Mouse (Mus musculus) forebrain, embryonic 10.5 days (tissue): Measurements from ENCODE around the gene Kcnc3. TPM values are rescaled to one million over a fixed set of nuclear protein-coding genes. Genes with fewer than 3 reads are reported as not detected.

Experiments
- DNase-seq: peaks from one replicate; pipeline ENCODE4 v3.0.0-alpha.2; 2017; ENCODE audit warnings: low spot score; ENCODE audit errors: extremely low spot score
- H3K27ac ChIP-seq: fragments of 300-500 bp; sonication (generic); 2 replicates; pipeline ENCODE4 v1.5.1; 2016; ENCODE audit warnings: mild to moderate bottlenecking
- H3K27me3 ChIP-seq: fragments of 300-500 bp; sonication (generic); 2 replicates; pipeline ENCODE4 v1.6.1; 2016; ENCODE audit warnings: mild to moderate bottlenecking; ENCODE audit not compliant: poor library complexity, severe bottlenecking
- H3K36me3 ChIP-seq: fragments of 300-500 bp; sonication (generic); replicated peaks from 2 replicates; pipeline ENCODE4 v1.6.1; 2016; ENCODE audit warnings: mild to moderate bottlenecking, moderate library complexity
- H3K4me1 ChIP-seq: fragments of 300-500 bp; sonication (generic); 2 replicates; pipeline ENCODE4 v1.6.1; 2016
- H3K4me3 ChIP-seq: fragments of 300-500 bp; sonication (generic); 2 replicates; pipeline ENCODE4 v1.5.1; 2016; ENCODE audit warnings: mild to moderate bottlenecking, moderate library complexity
- H3K9me3 ChIP-seq: fragments of 300-500 bp; sonication (generic); 2 replicates; pipeline ENCODE4 v1.6.1; 2016; ENCODE audit warnings: mild to moderate bottlenecking, moderate library complexity
- WGBS: fragments of 180-500 bp; shearing (Covaris S2); methylation state at CpG from one replicate; pipeline ENCODE4 v1.1.7; 2016; 5-methylcytosine and 5-hydroxymethylcytosine counted together
- polyA plus RNA-seq: library from polyadenylated mRNA; unstranded; fragments of >200 nt; fragmentation: Nextera tagmentation; extraction: Ambion mirVana; gene quantifications from 2 replicates; pipeline ENCODE4 v1.2.1, GENCODE M21; 2016

The Kcnc3 gene
- polyA plus RNA-seq, 1 experiment from 2014 or later: 0.84 TPM

- under 1% methylated on average over 13 of the region's 13 CpGs for WGBS
- peak; percentile 40 for DNase-seq
- Histone ChIP-seq H3K27me3 (peaks cover 88% of the 10 kb centered on the region), H3K9me3 (no peaks in the 10 kb centered on the region), H3K4me1 (peaks cover 82% of the 10 kb centered on the region), H3K27ac (peak overlapping the region; percentile 77), H3K4me3 (peak overlapping the region; percentile 74), H3K36me3 (no peaks in the 10 kb centered on the region)
Measured at GRCm38 (mm10) chr7:44589946-44590345, 518 bp upstream of the Kcnc3 start.

- Histone ChIP-seq H3K4me3 (peak overlapping the region; percentile 74), H3K9me3 (no peaks in the 10 kb centered on the region), H3K36me3 (peaks cover 11% of the 10 kb centered on the region), H3K4me1 (peaks cover 79% of the 10 kb centered on the region), H3K27ac (peak overlapping the region; percentile 77), H3K27me3 (peaks cover 73% of the 10 kb centered on the region)
- under 1% methylated on average over 55 of the region's 60 CpGs for WGBS
- DNase-seq: peak; percentile 39
Measured at GRCm38 (mm10) chr7:44591348-44592116, 1.1 kb downstream of the Kcnc3 start.

GRCm38 (mm10) chr7:44593051-44593450 is 2.6 kb downstream of the Kcnc3 start:
- peaks cover 57% of the 10 kb centered on the region for H3K27me3 ChIP-seq
- H3K4me1 ChIP-seq: peaks cover 70% of the 10 kb centered on the region
- no peak overlapping the region for H3K27ac ChIP-seq
- peaks cover 11% of the 10 kb centered on the region for H3K36me3 ChIP-seq
- no peak for DNase-seq
- peak overlapping the region; percentile 74 for H3K4me3 ChIP-seq
- 4% methylated on average over 15 of the region's 15 CpGs for WGBS
- H3K9me3 ChIP-seq: no peaks in the 10 kb centered on the region

- under 1% methylated on average over 22 of the region's 22 CpGs for WGBS
- H3K27me3 ChIP-seq: peaks cover 50% of the 10 kb centered on the region
Measured at GRCm38 (mm10) chr7:44593775-44594174, 3.3 kb downstream of the Kcnc3 start.

GRCm38 (mm10) chr7:44594291-44594690 is 3.8 kb downstream of the Kcnc3 start:
- H3K27me3 ChIP-seq: peaks cover 45% of the 10 kb centered on the region
- no peak for DNase-seq
- no peaks in the 10 kb centered on the region for H3K9me3 ChIP-seq
- 67% methylated on average over 6 of the region's 6 CpGs for WGBS
- H3K4me1 ChIP-seq: peaks cover 58% of the 10 kb centered on the region
- H3K27ac ChIP-seq: no peak overlapping the region
- H3K4me3 ChIP-seq: peak overlapping the region; percentile 74; the same call in 1 of the 2 replicates
- H3K36me3 ChIP-seq: peaks cover 11% of the 10 kb centered on the region

More at GRCm38 (mm10) chr7:44593775-44594174, 3.3 kb downstream of the Kcnc3 start:
- Histone ChIP-seq H3K4me1 (peaks cover 63% of the 10 kb centered on the region), H3K9me3 (no peaks in the 10 kb centered on the region), H3K27ac (0 out of 2 replicates have a peak overlapping the region, but pooled peaks have one; percentile 11), H3K4me3 (peak overlapping the region; percentile 74), H3K36me3 (peaks cover 11% of the 10 kb centered on the region)
- peak; percentile 93 for DNase-seq

- Histone ChIP-seq H3K9me3 (no peaks in the 10 kb centered on the region), H3K36me3 (peaks cover 11% of the 10 kb centered on the region), H3K4me3 (no peak overlapping the region), H3K27ac (no peak overlapping the region), H3K4me1 (peaks cover 49% of the 10 kb centered on the region), H3K27me3 (peaks cover 41% of the 10 kb centered on the region)
- DNase-seq: no peak
- WGBS: 92% methylated on average over 20 of the region's 20 CpGs
Measured at GRCm38 (mm10) chr7:44595131-44595561, 4.7 kb downstream of the Kcnc3 start.

- H3K4me3 ChIP-seq: no peak overlapping the region
- H3K36me3 ChIP-seq: peaks cover 11% of the 10 kb centered on the region
- no peak for DNase-seq
- 93% methylated on average over 6 of the region's 6 CpGs for WGBS
- no peaks in the 10 kb centered on the region for H3K9me3 ChIP-seq
- H3K27ac ChIP-seq: no peak overlapping the region
- peaks cover 44% of the 10 kb centered on the region for H3K4me1 ChIP-seq
- peaks cover 42% of the 10 kb centered on the region for H3K27me3 ChIP-seq
Measured at GRCm38 (mm10) chr7:44596051-44596450, 5.6 kb downstream of the Kcnc3 start.

- Histone ChIP-seq H3K4me1 (peaks cover 43% of the 10 kb centered on the region), H3K27ac (no peak overlapping the region), H3K36me3 (peaks cover 11% of the 10 kb centered on the region), H3K4me3 (no peak overlapping the region), H3K9me3 (no peaks in the 10 kb centered on the region), H3K27me3 (peaks cover 42% of the 10 kb centered on the region)
- no peak for DNase-seq
- WGBS: 64% methylated on average over 5 of the region's 5 CpGs
Measured at GRCm38 (mm10) chr7:44596996-44597538, 6.6 kb downstream of the Kcnc3 start.

- Histone ChIP-seq H3K27me3 (peaks cover 42% of the 10 kb centered on the region), H3K9me3 (no peaks in the 10 kb centered on the region), H3K4me1 (peaks cover 43% of the 10 kb centered on the region), H3K36me3 (peaks cover 11% of the 10 kb centered on the region), H3K4me3 (no peak overlapping the region), H3K27ac (no peak overlapping the region)
- no peak for DNase-seq
- WGBS: 94% methylated on average over 4 of the region's 4 CpGs
Measured at GRCm38 (mm10) chr7:44597666-44598065, 7.2 kb downstream of the Kcnc3 start.

- Histone ChIP-seq H3K36me3 (peaks cover 11% of the 10 kb centered on the region), H3K9me3 (no peaks in the 10 kb centered on the region), H3K4me1 (peaks cover 43% of the 10 kb centered on the region), H3K27me3 (peaks cover 42% of the 10 kb centered on the region), H3K4me3 (no peak overlapping the region), H3K27ac (no peak overlapping the region)
- WGBS: 81% methylated on average over 12 of the region's 12 CpGs
- DNase-seq: no peak
Measured at GRCm38 (mm10) chr7:44598336-44598735, 7.9 kb downstream of the Kcnc3 start.

- DNase-seq: no peak
- H3K27ac ChIP-seq: no peak overlapping the region
- WGBS: 82% methylated on average over 10 of the region's 10 CpGs
Measured at GRCm38 (mm10) chr7:44600691-44601262, 10.3 kb downstream of the Kcnc3 start.

GRCm38 (mm10) chr7:44601646-44602045 is 11.2 kb downstream of the Kcnc3 start:
- WGBS: 17% methylated on average over 19 of the region's 19 CpGs
- peak overlapping the region; percentile 17; the same call in 1 of the 2 replicates for H3K4me3 ChIP-seq
- peaks cover 62% of the 10 kb centered on the region for H3K4me1 ChIP-seq
- no peaks in the 10 kb centered on the region for H3K9me3 ChIP-seq
- no peaks in the 10 kb centered on the region for H3K36me3 ChIP-seq
- no peak for DNase-seq
- peaks cover 70% of the 10 kb centered on the region for H3K27me3 ChIP-seq
- peak overlapping the region; percentile 36 for H3K27ac ChIP-seq

More at GRCm38 (mm10) chr7:44600691-44601262, 10.3 kb downstream of the Kcnc3 start:
- H3K9me3 ChIP-seq: no peaks in the 10 kb centered on the region
- H3K27me3 ChIP-seq: peaks cover 61% of the 10 kb centered on the region
- H3K36me3 ChIP-seq: peaks cover 6% of the 10 kb centered on the region
- H3K4me1 ChIP-seq: peaks cover 54% of the 10 kb centered on the region
- no peak overlapping the region for H3K4me3 ChIP-seq

GRCm38 (mm10) chr7:44602443-44602842 is 12.0 kb downstream of the Kcnc3 start:
- H3K9me3 ChIP-seq: no peaks in the 10 kb centered on the region
- H3K4me3 ChIP-seq: peak overlapping the region; percentile 51
- H3K27me3 ChIP-seq: peaks cover 78% of the 10 kb centered on the region
- H3K4me1 ChIP-seq: peaks cover 62% of the 10 kb centered on the region
- no peaks in the 10 kb centered on the region for H3K36me3 ChIP-seq
- 15% methylated on average over 11 of the region's 11 CpGs for WGBS
- DNase-seq: no peak
- peak overlapping the region; percentile 84 for H3K27ac ChIP-seq
